Mouse (Mus musculus) forebrain, embryonic 16.5 days (tissue): ENCODE data around the gene Lmf1. TPM values are rescaled to one million over a fixed set of nuclear protein-coding genes. Genes with fewer than 3 reads are reported as not detected.

Experiments used
- ATAC-seq: fragments of 200-750 bp; cut with Nextera tagmentation; 2 replicates; pipeline ENCODE4 v1.8.0; 2017; ENCODE audit warnings: mild to moderate bottlenecking, moderate library complexity
- H3K27ac ChIP-seq: fragments of 300-500 bp; sonication (generic); 2 replicates; pipeline ENCODE4 v1.5.1; 2014; ENCODE audit warnings: low read length, control low read depth
- H3K27me3 ChIP-seq: fragments of 300-500 bp; sonication (generic); replicated peaks from 2 replicates; pipeline ENCODE4 v1.6.1; 2014; ENCODE audit warnings: low read length; ENCODE audit not compliant: control insufficient read depth, insufficient read depth
- H3K36me3 ChIP-seq: fragments of 300-500 bp; sonication (generic); 2 replicates; pipeline ENCODE4 v1.6.1; 2014; ENCODE audit not compliant: control insufficient read depth, insufficient read depth
- H3K4me1 ChIP-seq: fragments of 300-500 bp; sonication (generic); replicated peaks from 2 replicates; pipeline ENCODE4 v1.6.1; 2014; ENCODE audit warnings: low read length; ENCODE audit not compliant: control insufficient read depth, insufficient read depth
- H3K4me2 ChIP-seq: fragments of 300-500 bp; sonication (generic); 2 replicates; pipeline ENCODE4 v1.6.1; 2014; ENCODE audit warnings: mild to moderate bottlenecking, low read length, control low read depth
- H3K4me3 ChIP-seq: fragments of 300-500 bp; sonication (generic); replicated peaks from 2 replicates; pipeline ENCODE4 v1.5.1; 2014; ENCODE audit warnings: mild to moderate bottlenecking, low read length, control low read depth
- H3K9ac ChIP-seq: fragments of 300-500 bp; sonication (generic); replicated peaks from 2 replicates; pipeline ENCODE4 v1.6.1; 2014; ENCODE audit warnings: low read depth, low read length, control low read depth
- H3K9me3 ChIP-seq: fragments of 300-500 bp; sonication (generic); 2 replicates; pipeline ENCODE4 v1.6.1; 2016; ENCODE audit warnings: low read length; ENCODE audit not compliant: control insufficient read depth
- WGBS: fragments of 180-500 bp; shearing (Covaris S2); extraction: QIAGEN DNeasy Blood & Tissue Kit; methylation state at CpG from one replicate; pipeline ENCODE4 v1.1.7; 2014; 5-methylcytosine and 5-hydroxymethylcytosine counted together
- polyA plus RNA-seq: library from polyadenylated mRNA; unstranded; fragments of >200 nt; fragmentation: Nextera tagmentation; extraction: Ambion mirVana; gene quantifications from 2 replicates; pipeline ENCODE4 v1.2.1, GENCODE M21; 2015

The Lmf1 gene
- polyA plus RNA-seq, 1 experiment from 2014 or later = 19.4 TPM

GRCm38 (mm10) chr17:25688922-25689321 lies 110.0 kb downstream of the Lmf1 start:
- Histone ChIP-seq H3K4me2 (no peak overlapping the region), H3K36me3 (no peaks in the 10 kb centered on the region), H3K4me3 (no peak overlapping the region), H3K4me1 (no peaks in the 10 kb centered on the region), H3K9ac (no peak overlapping the region), H3K9me3 (no peaks in the 10 kb centered on the region), H3K27me3 (no peaks in the 10 kb centered on the region), H3K27ac (no peak overlapping the region)
- ATAC-seq = no peak
- WGBS = 72% methylated on average over 4 of the region's 4 CpGs

DNA sequence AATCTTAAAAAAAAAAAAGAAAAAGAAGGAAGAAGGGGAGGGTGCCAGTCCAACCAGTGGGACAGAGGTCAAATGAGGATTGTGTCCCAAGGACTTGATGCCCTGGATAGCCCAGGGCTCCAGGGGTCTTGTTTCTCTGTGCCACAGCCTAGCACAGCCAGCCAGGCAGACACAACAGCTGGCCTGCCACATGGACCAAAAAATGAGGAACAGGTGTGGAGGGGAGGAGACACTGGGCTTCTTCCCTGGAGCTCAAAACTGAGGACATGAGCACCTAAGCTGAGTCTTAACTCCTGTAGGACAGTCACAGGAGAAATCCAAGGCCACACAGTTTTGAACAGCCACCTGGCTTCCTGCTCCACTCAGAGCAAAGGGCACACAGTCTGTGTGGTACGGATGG lies 117.4 kb downstream of the Lmf1 start:
- ATAC-seq = no peak
- Histone ChIP-seq H3K36me3 (no peaks in the 10 kb centered on the region), H3K9me3 (no peaks in the 10 kb centered on the region), H3K4me2 (no peak overlapping the region), H3K27ac (no peak overlapping the region), H3K27me3 (no peaks in the 10 kb centered on the region), H3K9ac (no peak overlapping the region), H3K4me1 (no peaks in the 10 kb centered on the region), H3K4me3 (no peak overlapping the region)
- WGBS = 47% methylated on average over 1 of the region's 1 CpGs

DNA sequence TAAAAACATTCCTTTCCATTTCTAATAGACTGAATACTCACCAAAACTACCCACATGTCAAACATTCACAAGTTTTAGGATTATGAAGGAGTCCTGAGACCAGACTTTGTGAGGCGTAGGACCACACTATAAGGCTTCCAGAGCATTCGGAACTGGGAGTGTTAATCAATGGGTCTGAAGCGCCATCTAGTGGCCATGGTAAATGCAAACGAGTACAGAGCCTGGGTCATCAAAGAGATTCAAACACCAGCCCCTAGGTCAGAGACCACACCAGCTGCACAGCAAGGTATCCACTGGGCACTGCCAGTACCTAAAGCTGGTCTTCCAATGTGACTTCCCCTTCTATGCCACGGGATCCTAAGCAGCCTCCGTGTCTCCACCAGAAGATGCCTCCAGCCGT lies 119.6 kb downstream of the Lmf1 start:
- WGBS = 12% methylated on average over 7 of the region's 7 CpGs
- H3K9me3 ChIP-seq = no peaks in the 10 kb centered on the region
- H3K4me3 ChIP-seq = no peak overlapping the region
- no peak overlapping the region for H3K9ac ChIP-seq
- H3K27me3 ChIP-seq = no peaks in the 10 kb centered on the region
- no peaks in the 10 kb centered on the region for H3K36me3 ChIP-seq
- H3K4me1 ChIP-seq = no peaks in the 10 kb centered on the region
- no peak overlapping the region for H3K27ac ChIP-seq
- peak; percentile 63; the same call in 1 of the 2 replicates for ATAC-seq
- no peak overlapping the region for H3K4me2 ChIP-seq

DNA sequence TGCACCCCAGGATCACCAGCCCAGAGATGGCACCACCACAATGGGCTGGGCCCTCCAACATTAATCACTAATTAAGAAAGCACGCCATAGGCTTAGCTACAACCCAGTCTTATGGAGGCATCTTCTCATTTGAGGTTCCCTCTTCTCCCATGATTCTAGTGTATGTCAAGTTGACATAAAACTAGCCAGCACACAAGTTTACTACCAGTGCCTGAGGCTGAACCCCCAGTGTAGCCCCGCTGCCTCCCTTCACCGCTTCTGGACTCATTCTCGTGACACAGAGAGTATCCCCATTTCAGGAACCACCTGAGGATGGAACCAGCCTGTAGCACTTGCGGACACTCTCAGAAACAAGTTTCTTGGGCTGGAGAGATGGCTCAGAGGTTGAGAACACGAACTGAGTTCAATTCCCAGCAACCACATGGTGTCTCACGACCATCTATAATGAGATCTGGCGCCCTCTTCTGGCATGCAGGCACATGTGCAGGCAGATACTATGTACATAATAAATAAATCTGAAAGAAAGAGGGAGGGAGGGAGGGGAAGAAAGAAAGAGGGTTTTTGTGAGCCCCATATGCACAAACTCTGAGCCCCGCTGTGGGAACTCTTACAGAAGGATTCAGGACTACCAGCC lies 122.1 kb downstream of the Lmf1 start:
- Histone ChIP-seq H3K9ac (no peak overlapping the region), H3K9me3 (no peaks in the 10 kb centered on the region), H3K27ac (no peak overlapping the region), H3K36me3 (no peaks in the 10 kb centered on the region), H3K27me3 (no peaks in the 10 kb centered on the region), H3K4me1 (no peaks in the 10 kb centered on the region), H3K4me3 (no peak overlapping the region), H3K4me2 (no peak overlapping the region)
- ATAC-seq = no peak
- WGBS = 58% methylated on average over 9 of the region's 9 CpGs

GRCm38 (mm10) chr17:25709994-25710393 lies 131.1 kb downstream of the Lmf1 start:
- 95% methylated on average over 2 of the region's 2 CpGs for WGBS
- no peak overlapping the region for H3K4me3 ChIP-seq
- no peak for ATAC-seq

DNA sequence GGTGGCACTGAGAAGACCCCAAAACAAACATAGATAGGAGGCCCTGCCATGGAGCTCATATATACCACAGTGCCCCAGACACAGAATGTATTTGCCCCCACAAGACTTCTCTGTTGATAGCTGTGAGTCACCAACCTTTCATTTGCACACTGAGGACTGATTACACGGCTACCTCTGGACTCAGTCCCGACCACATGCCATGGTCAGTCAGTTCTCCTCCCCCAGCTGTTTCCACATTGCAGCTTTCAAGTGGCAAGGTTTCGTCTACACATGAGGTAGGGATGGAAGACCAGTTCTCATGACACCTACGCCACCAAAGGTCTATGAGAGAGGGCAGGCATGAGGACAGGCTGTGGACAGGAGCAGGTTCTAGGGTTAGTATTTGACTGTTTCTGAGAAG lies 132.3 kb downstream of the Lmf1 start:
- WGBS = 88% methylated on average over 4 of the region's 4 CpGs
- no peaks in the 10 kb centered on the region for H3K4me1 ChIP-seq
- no peak overlapping the region for H3K9ac ChIP-seq
- H3K4me2 ChIP-seq = no peak overlapping the region
- no peaks in the 10 kb centered on the region for H3K9me3 ChIP-seq
- H3K27ac ChIP-seq = no peak overlapping the region
- no peak overlapping the region for H3K4me3 ChIP-seq
- no peak for ATAC-seq
- H3K27me3 ChIP-seq = peaks cover 5% of the 10 kb centered on the region
- no peaks in the 10 kb centered on the region for H3K36me3 ChIP-seq

More at GRCm38 (mm10) chr17:25709994-25710393, 131.1 kb downstream of the Lmf1 start:
- Histone ChIP-seq H3K36me3 (no peaks in the 10 kb centered on the region), H3K27me3 (no peaks in the 10 kb centered on the region), H3K4me1 (no peaks in the 10 kb centered on the region), H3K4me2 (no peak overlapping the region), H3K9me3 (no peaks in the 10 kb centered on the region), H3K27ac (no peak overlapping the region), H3K9ac (no peak overlapping the region)

Other genes starting within 250 kb of the Lmf1 start
- not detected in 2 replicates for gene Tpsab1, start 233.5 kb upstream of the Lmf1 start, polyA plus RNA-seq
- gene Tpsb2, start 212.8 kb upstream of the Lmf1 start, polyA plus RNA-seq = 0.39 TPM in 1 of 2 replicates, not detected in the other
- 0.36 TPM in 1 of 2 replicates, not detected in the other for gene Tpsg1, start 209.8 kb upstream of the Lmf1 start, polyA plus RNA-seq
- gene Cacna1h, start 145.3 kb upstream of the Lmf1 start, polyA plus RNA-seq = 12.4 and 14.7 TPM in 2 replicates
- gene Tekt4, start 124.5 kb upstream of the Lmf1 start, polyA plus RNA-seq = 0.80 and 0.88 TPM in 2 replicates
- gene Sstr5, start 81.8 kb upstream of the Lmf1 start, polyA plus RNA-seq = 0.32 and 0.44 TPM in 2 replicates
- 26.1 and 26.8 TPM in 2 replicates for gene Sox8, start 8.4 kb upstream of the Lmf1 start, polyA plus RNA-seq
- 2.2 and 3.3 TPM in 2 replicates for gene Gng13, start 138.1 kb downstream of the Lmf1 start, polyA plus RNA-seq
- 12.7 and 13.2 TPM in 2 replicates for gene Chtf18, start 148.3 kb downstream of the Lmf1 start, polyA plus RNA-seq
- gene Rpusd1, start 148.6 kb downstream of the Lmf1 start, polyA plus RNA-seq = 28.1 and 29.1 TPM in 2 replicates
- gene Mslnl, start 157.0 kb downstream of the Lmf1 start, polyA plus RNA-seq = 0.17 TPM in 1 of 2 replicates, not detected in the other
- 0.27 and 0.85 TPM in 2 replicates for gene Msln, start 175.3 kb downstream of the Lmf1 start, polyA plus RNA-seq
- 33.1 and 34.9 TPM in 2 replicates for gene Narfl, start 194.7 kb downstream of the Lmf1 start, polyA plus RNA-seq
- 101 and 135 TPM in 2 replicates for gene Haghl, start 206.6 kb downstream of the Lmf1 start, polyA plus RNA-seq
- 0.13 and 0.15 TPM in 2 replicates for gene Ccdc78, start 207.5 kb downstream of the Lmf1 start, polyA plus RNA-seq
- 70.7 and 76.5 TPM in 2 replicates for gene Fam173a, start 213.8 kb downstream of the Lmf1 start, polyA plus RNA-seq
- gene AC134908.4, start 216.6 kb downstream of the Lmf1 start, polyA plus RNA-seq = 0.60 and 0.71 TPM in 2 replicates
- gene Metrn, start 218.1 kb downstream of the Lmf1 start, polyA plus RNA-seq = 26.8 and 34.0 TPM in 2 replicates
- 33.0 and 43.5 TPM in 2 replicates for gene Fbxl16, start 230.0 kb downstream of the Lmf1 start, polyA plus RNA-seq
- 36.5 and 37.3 TPM in 2 replicates for gene Wdr24, start 244.5 kb downstream of the Lmf1 start, polyA plus RNA-seq
- gene Jmjd8, start 249.8 kb downstream of the Lmf1 start, polyA plus RNA-seq = 68.2 and 73.9 TPM in 2 replicates